Mouse (Mus musculus): ENCODE measurements around the gene Atf2. TPM values are rescaled to one million over a fixed set of nuclear protein-coding genes. Genes with fewer than 3 reads are reported as not detected.
"Not testable (repeated sequence)": the region's sequence is repeated elsewhere in the genome, so short reads cannot be mapped to it uniquely, and the experiment has no call there.

The Atf2 gene
- polyA plus RNA-seq, 1 experiment from 2014 or later = 62.2 TPM

- Histone ChIP-seq H3K4me1 (peaks cover 7% of the 10 kb centered on the region), H3K36me3 (peaks cover 28% of the 10 kb centered on the region), H3K9ac (peak overlapping the region; percentile 100), H3K4me2 (replicated peaks) (peak overlapping the region; percentile 63), H3K27ac (replicated peaks) (peak overlapping the region; percentile 92), H3K27me3 (no peaks in the 10 kb centered on the region), H3K9me3 (replicated peaks) (no peaks in the 10 kb centered on the region), H3K4me3 (replicated peaks) (peak overlapping the region; percentile 100)
- ATAC-seq (ENCODE audit: insufficient number of reproducible peaks, low FRiP score, low TSS enrichment, low read depth) = peak; percentile 32; the same call in 1 of the 2 replicates
- WGBS = under 1% methylated on average over 50 of the region's 50 CpGs
These were observed 18.2 kb upstream of the Atf2 start for GRCm38 (mm10) chr2:73910571-73911174.

DNA sequence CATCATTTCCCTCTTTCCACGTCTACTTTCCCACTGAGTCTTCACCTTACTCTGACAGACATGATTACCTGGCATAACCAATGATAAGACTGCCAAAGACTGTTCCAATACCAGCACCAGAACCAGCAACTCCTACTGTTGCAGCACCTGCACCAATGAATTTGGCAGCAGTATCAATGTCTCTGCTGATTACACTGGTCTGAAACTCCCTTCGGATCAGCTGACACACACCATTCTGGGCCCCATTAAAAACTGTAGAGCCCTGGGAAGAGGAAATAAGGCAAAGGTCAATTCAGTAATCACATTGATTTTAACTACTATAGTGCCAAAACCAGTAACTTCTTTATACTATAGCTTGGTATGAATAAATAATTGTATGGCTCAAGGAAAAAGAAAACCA is 16.7 kb upstream of the Atf2 start:
- no peak for ATAC-seq (ENCODE audit: insufficient number of reproducible peaks, low FRiP score, low TSS enrichment, low read depth)
- 86% methylated on average over 2 of the region's 2 CpGs for WGBS
- Histone ChIP-seq H3K4me1 (peaks cover 7% of the 10 kb centered on the region), H3K9ac (no peak overlapping the region), H3K27me3 (no peaks in the 10 kb centered on the region), H3K36me3 (peaks cover 31% of the 10 kb centered on the region), H3K9me3 (replicated peaks) (no peaks in the 10 kb centered on the region), H3K27ac (replicated peaks) (no peak overlapping the region), H3K4me2 (replicated peaks) (no peak overlapping the region), H3K4me3 (replicated peaks) (no peak overlapping the region)

- not testable (repeated sequence) for H3K4me2 ChIP-seq (replicated peaks); H3K9me3 ChIP-seq (replicated peaks); H3K4me1 ChIP-seq; H3K27me3 ChIP-seq; ATAC-seq (ENCODE audit: insufficient number of reproducible peaks, low FRiP score, low TSS enrichment, low read depth); H3K4me3 ChIP-seq (replicated peaks); H3K27ac ChIP-seq (replicated peaks); H3K9ac ChIP-seq
- H3K36me3 ChIP-seq = peaks cover 31% of the 10 kb centered on the region
These were observed 12.2 kb upstream of the Atf2 start for GRCm38 (mm10) chr2:73904679-73905078.

DNA sequence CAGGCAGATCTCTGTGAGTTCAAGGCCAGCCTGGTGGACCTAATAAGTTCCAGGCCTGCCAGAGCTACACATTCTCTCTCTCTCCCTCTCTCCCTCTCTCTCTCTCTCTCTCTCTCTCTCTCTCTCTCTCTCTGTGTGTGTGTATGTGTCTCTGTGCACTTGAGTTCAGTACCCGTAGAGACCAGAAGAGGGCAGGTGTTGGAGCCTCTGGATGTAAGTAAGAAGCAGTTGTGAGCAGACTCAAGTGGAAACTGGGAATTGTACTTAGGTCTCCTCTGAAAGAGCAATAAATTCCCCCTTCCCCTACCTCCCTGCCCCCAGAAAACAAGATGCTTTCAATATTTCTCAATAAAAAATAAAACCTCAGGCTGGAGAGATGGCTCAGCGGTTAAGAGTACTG is 11.1 kb upstream of the Atf2 start:
- no peak overlapping the region for H3K9ac ChIP-seq
- H3K4me3 ChIP-seq (replicated peaks) = no peak overlapping the region
- no peaks in the 10 kb centered on the region for H3K9me3 ChIP-seq (replicated peaks)
- peaks cover 24% of the 10 kb centered on the region for H3K36me3 ChIP-seq
- no peaks in the 10 kb centered on the region for H3K27me3 ChIP-seq
- no peak overlapping the region for H3K27ac ChIP-seq (replicated peaks)
- no peaks in the 10 kb centered on the region for H3K4me1 ChIP-seq
- H3K4me2 ChIP-seq (replicated peaks) = no peak overlapping the region
- ATAC-seq (ENCODE audit: insufficient number of reproducible peaks, low FRiP score, low TSS enrichment, low read depth) = no peak
- 98% methylated on average over 2 of the region's 2 CpGs for WGBS

- H3K27ac ChIP-seq (replicated peaks); H3K4me2 ChIP-seq (replicated peaks); H3K4me3 ChIP-seq (replicated peaks); H3K27me3 ChIP-seq; H3K9me3 ChIP-seq (replicated peaks); H3K4me1 ChIP-seq; ATAC-seq (ENCODE audit: insufficient number of reproducible peaks, low FRiP score, low TSS enrichment, low read depth); H3K9ac ChIP-seq: not testable (repeated sequence)
- 93% methylated on average over 3 of the region's 3 CpGs for WGBS
- peaks cover 12% of the 10 kb centered on the region for H3K36me3 ChIP-seq
These were observed 9.9 kb upstream of the Atf2 start for GRCm38 (mm10) chr2:73902328-73902727.

GRCm38 (mm10) chr2:73901169-73901568 is 8.7 kb upstream of the Atf2 start:
- H3K27me3 ChIP-seq = no peaks in the 10 kb centered on the region
- no peaks in the 10 kb centered on the region for H3K4me1 ChIP-seq
- no peak overlapping the region for H3K4me3 ChIP-seq (replicated peaks)
- no peak overlapping the region for H3K27ac ChIP-seq (replicated peaks)
- no peak for ATAC-seq (ENCODE audit: insufficient number of reproducible peaks, low FRiP score, low TSS enrichment, low read depth)
- H3K36me3 ChIP-seq = 0 out of 2 replicates have a peak, but pooled peaks cover 4% of the 10 kb centered on the region
- no peaks in the 10 kb centered on the region for H3K9me3 ChIP-seq (replicated peaks)
- H3K4me2 ChIP-seq (replicated peaks) = no peak overlapping the region
- H3K9ac ChIP-seq = no peak overlapping the region

- Histone ChIP-seq H3K9me3 (replicated peaks) (no peaks in the 10 kb centered on the region), H3K27me3 (no peaks in the 10 kb centered on the region), H3K4me2 (replicated peaks) (no peak overlapping the region), H3K9ac (no peak overlapping the region), H3K36me3 (0 out of 2 replicates have a peak, but pooled peaks cover 4% of the 10 kb centered on the region), H3K4me1 (no peaks in the 10 kb centered on the region), H3K4me3 (replicated peaks) (no peak overlapping the region), H3K27ac (replicated peaks) (no peak overlapping the region)
- ATAC-seq (ENCODE audit: insufficient number of reproducible peaks, low FRiP score, low TSS enrichment, low read depth) = no peak
- 64% methylated on average over 1 of the region's 1 CpGs for WGBS
These were observed 7.9 kb upstream of the Atf2 start for GRCm38 (mm10) chr2:73900364-73900763.

GRCm38 (mm10) chr2:73896919-73897318 is 4.5 kb upstream of the Atf2 start:
- not testable (repeated sequence) for H3K4me1 ChIP-seq; ATAC-seq (ENCODE audit: insufficient number of reproducible peaks, low FRiP score, low TSS enrichment, low read depth); H3K36me3 ChIP-seq; H3K9me3 ChIP-seq (replicated peaks); H3K4me2 ChIP-seq (replicated peaks); H3K9ac ChIP-seq; H3K27me3 ChIP-seq; H3K27ac ChIP-seq (replicated peaks); H3K4me3 ChIP-seq (replicated peaks)
- WGBS = 73% methylated on average over 4 of the region's 4 CpGs

DNA sequence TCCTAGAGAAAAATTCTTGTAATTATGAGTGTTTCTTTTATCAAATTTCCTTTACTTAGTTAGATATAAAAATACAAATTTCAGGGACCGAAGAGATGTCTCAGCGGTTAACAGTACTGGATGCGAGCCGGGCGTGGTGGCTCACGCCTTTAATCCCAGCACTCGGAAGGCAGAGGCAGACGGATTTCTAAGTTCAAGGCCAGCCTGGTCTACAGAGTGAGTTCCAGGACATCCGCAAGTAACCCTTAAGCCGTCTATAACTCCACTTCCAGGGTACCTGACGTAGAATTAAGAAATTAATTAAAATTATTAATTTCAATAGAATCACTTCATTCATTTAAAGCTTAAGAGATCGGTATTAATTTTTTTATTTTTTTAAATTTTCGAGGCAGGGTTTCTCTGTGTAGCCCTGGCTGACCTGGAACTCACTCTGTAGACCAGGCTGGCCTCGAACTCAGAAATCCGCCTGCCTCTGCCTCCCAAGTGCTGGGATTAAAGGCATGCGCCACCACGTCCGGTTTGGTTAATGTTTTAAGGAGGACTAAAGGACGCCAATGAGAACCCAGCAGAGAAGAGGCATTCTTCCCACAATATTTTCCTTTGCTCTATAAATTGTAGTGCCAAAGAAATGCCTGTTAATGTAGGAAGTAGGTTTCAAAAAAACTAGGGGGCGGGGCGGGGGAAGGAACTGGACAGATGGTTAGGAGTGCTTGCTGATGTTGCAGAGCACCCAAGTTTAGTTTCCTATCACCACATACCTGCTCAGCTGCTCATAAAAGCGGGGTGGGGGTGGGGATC is 1.2 kb upstream of the Atf2 start:
- H3K36me3 ChIP-seq = no peaks in the 10 kb centered on the region
- 0 out of 2 replicates have a peak, but pooled peaks cover 6% of the 10 kb centered on the region for H3K4me1 ChIP-seq
- no peaks in the 10 kb centered on the region for H3K27me3 ChIP-seq
- 66% methylated on average over 22 of the region's 22 CpGs for WGBS
- H3K27ac ChIP-seq (replicated peaks) = no peak overlapping the region
- ATAC-seq (ENCODE audit: insufficient number of reproducible peaks, low FRiP score, low TSS enrichment, low read depth) = no peak
- H3K4me3 ChIP-seq (replicated peaks) = peak overlapping the region; percentile 96
- no peaks in the 10 kb centered on the region for H3K9me3 ChIP-seq (replicated peaks)
- H3K9ac ChIP-seq = peak overlapping the region; percentile 64; the same call in 1 of the 2 replicates
- H3K4me2 ChIP-seq (replicated peaks) = peak overlapping the region; percentile 57

- peak; percentile 56 for ATAC-seq (ENCODE audit: insufficient number of reproducible peaks, low FRiP score, low TSS enrichment, low read depth)
- no peaks in the 10 kb centered on the region for H3K27me3 ChIP-seq
- H3K27ac ChIP-seq (replicated peaks) = peak overlapping the region; percentile 93
- H3K4me3 ChIP-seq (replicated peaks) = peak overlapping the region; percentile 96
- 0 out of 2 replicates have a peak, but pooled peaks cover 6% of the 10 kb centered on the region for H3K4me1 ChIP-seq
- WGBS = under 1% methylated on average over 52 of the region's 54 CpGs
- peak overlapping the region; percentile 93 for H3K9ac ChIP-seq
- no peaks in the 10 kb centered on the region for H3K9me3 ChIP-seq (replicated peaks)
- no peaks in the 10 kb centered on the region for H3K36me3 ChIP-seq
- peak overlapping the region; percentile 61 for H3K4me2 ChIP-seq (replicated peaks)
These were observed 557 bp downstream of the Atf2 start for GRCm38 (mm10) chr2:73891701-73892463.

GRCm38 (mm10) chr2:73885997-73886396 is 6.4 kb downstream of the Atf2 start:
- H3K27ac ChIP-seq (replicated peaks) = no peak overlapping the region
- whole genome bisulfite sequencing = 76% methylated on average over 2 of the region's 2 CpGs
- H3K4me1 ChIP-seq = 0 out of 2 replicates have a peak, but pooled peaks cover 2% of the 10 kb centered on the region
- no peaks in the 10 kb centered on the region for H3K9me3 ChIP-seq (replicated peaks)
- no peaks in the 10 kb centered on the region for H3K36me3 ChIP-seq
- H3K4me3 ChIP-seq (replicated peaks) = no peak overlapping the region
- H3K4me2 ChIP-seq (replicated peaks) = no peak overlapping the region
- ATAC-seq (ENCODE audit: insufficient number of reproducible peaks, low FRiP score, low TSS enrichment, low read depth) = no peak
- H3K27me3 ChIP-seq = no peaks in the 10 kb centered on the region
- no peak overlapping the region for H3K9ac ChIP-seq

All from embryonic facial prominence, embryonic 15.5 days (tissue).